Mouse (Mus musculus) ES-E14 (cell line): ENCODE measurements at regions not wholly inside any gene's neighbourhood (a gene's known extent, or its start where the extent isn't known, plus 50 kb on each side); places are given as distances from the start of the nearest gene placed in this dataset.

Source experiments
- CHD2 ChIP-seq: IDR thresholded peaks from 2 replicates; pipeline ENCODE4 v1.6.1; 2014; ENCODE audit warnings: mild to moderate bottlenecking, low read depth, low read length, inconsistent platforms
- MAFK ChIP-seq: IDR thresholded peaks from 2 replicates; pipeline ENCODE4 v1.6.1; 2014; ENCODE audit warnings: mild to moderate bottlenecking, low read depth, low read length, inconsistent platforms; ENCODE audit not compliant: insufficient read depth
- ZNF384 ChIP-seq: IDR thresholded peaks from 2 replicates; pipeline ENCODE4 v1.6.1; 2012; ENCODE audit warnings: low read depth, low read length, inconsistent platforms

- no peak for TF ChIP-seq CHD2
- TF ChIP-seq ZNF384 = no peak
- TF ChIP-seq MAFK = no peak
Measured at GRCm38 (mm10) chr8:41795625-41796024, 378.8 kb upstream of the Frg1 start.
